Mouse (Mus musculus) intestine, embryonic 14.5 days (tissue): ENCODE data around the gene Tat. TPM values are rescaled to one million over a fixed set of nuclear protein-coding genes. Genes with fewer than 3 reads are reported as not detected.

Experiments used
- ATAC-seq: fragments of 200-750 bp; cut with Nextera tagmentation; replicated peaks from 2 replicates; pipeline ENCODE4 v1.8.0; 2017; ENCODE audit warnings: low read depth, moderate number of reproducible peaks, moderate TSS enrichment, moderate library complexity; ENCODE audit not compliant: low FRiP score, low TSS enrichment
- DNase-seq: peaks from one replicate; pipeline ENCODE4 v3.0.0-alpha.2; 2018; ENCODE audit warnings: low spot score
- H3K27ac ChIP-seq: fragments of 300-500 bp; sonication (generic); 2 replicates; pipeline ENCODE4 v1.5.1; 2014; ENCODE audit warnings: low read depth, mild to moderate bottlenecking, control low read depth
- H3K27me3 ChIP-seq: fragments of 300-500 bp; sonication (generic); replicated peaks from 2 replicates; pipeline ENCODE4 v1.6.1; 2014; ENCODE audit warnings: low read length, control low read depth; ENCODE audit not compliant: control insufficient read depth, insufficient read depth
- H3K36me3 ChIP-seq: fragments of 300-500 bp; sonication (generic); 2 replicates; pipeline ENCODE4 v1.6.1; 2014; ENCODE audit warnings: low read length, control low read depth; ENCODE audit not compliant: control insufficient read depth, insufficient read depth
- H3K4me1 ChIP-seq: fragments of 300-500 bp; sonication (generic); replicated peaks from 2 replicates; pipeline ENCODE4 v1.6.1; 2014; ENCODE audit warnings: low read length, control low read depth, mixed read lengths; ENCODE audit not compliant: control insufficient read depth, insufficient read depth
- H3K4me2 ChIP-seq: fragments of 300-500 bp; sonication (generic); 2 replicates; pipeline ENCODE4 v1.6.1; 2014; ENCODE audit warnings: low read length
- H3K4me3 ChIP-seq: fragments of 300-500 bp; sonication (generic); 2 replicates; pipeline ENCODE4 v1.5.1; 2014; ENCODE audit warnings: low read depth, low read length, control low read depth, mixed read lengths
- H3K9ac ChIP-seq: fragments of 300-500 bp; sonication (generic); 2 replicates; pipeline ENCODE4 v1.6.1; 2014; ENCODE audit warnings: mild to moderate bottlenecking, low read length
- H3K9me3 ChIP-seq: fragments of 300-500 bp; sonication (generic); 2 replicates; pipeline ENCODE4 v1.6.1; 2016; ENCODE audit warnings: low read length, control low read depth; ENCODE audit not compliant: control insufficient read depth
- WGBS: fragments of 180-500 bp; shearing (Covaris S2); extraction: QIAGEN DNeasy Blood & Tissue Kit; methylation state at CpG from one replicate; pipeline ENCODE4 v1.1.7; 2014; 5-methylcytosine and 5-hydroxymethylcytosine counted together
- polyA plus RNA-seq: library from polyadenylated mRNA; unstranded; fragments of >200 nt; fragmentation: Nextera tagmentation; extraction: Ambion mirVana; gene quantifications from 2 replicates; pipeline ENCODE4 v1.2.1, GENCODE M21; 2014

The Tat gene
- polyA plus RNA-seq, 1 experiment from 2014 or later: not detected

- ATAC-seq: no peak
- DNase-seq: no peak
- Histone ChIP-seq H3K27me3 (peaks cover 19% of the 10 kb centered on the region), H3K9ac (no peak overlapping the region), H3K4me1 (no peaks in the 10 kb centered on the region), H3K27ac (no peak overlapping the region), H3K9me3 (no peaks in the 10 kb centered on the region), H3K4me3 (no peak overlapping the region), H3K4me2 (no peak overlapping the region), H3K36me3 (no peaks in the 10 kb centered on the region)
- 54% methylated on average over 10 of the region's 10 CpGs for WGBS
Observed at GRCm38 (mm10) chr8:109968837-109969236, 21.4 kb upstream of the Tat start.

- H3K36me3 ChIP-seq: no peaks in the 10 kb centered on the region
- peaks cover 19% of the 10 kb centered on the region for H3K27me3 ChIP-seq
- 7% methylated on average over 9 of the region's 9 CpGs for WGBS
- H3K27ac ChIP-seq: no peak overlapping the region
- H3K4me1 ChIP-seq: no peaks in the 10 kb centered on the region
- no peak overlapping the region for H3K4me3 ChIP-seq
- H3K4me2 ChIP-seq: no peak overlapping the region
- DNase-seq (no peak), ATAC-seq (no peak)
- no peaks in the 10 kb centered on the region for H3K9me3 ChIP-seq
- no peak overlapping the region for H3K9ac ChIP-seq
Observed at GRCm38 (mm10) chr8:109970323-109970722, 19.9 kb upstream of the Tat start.

GRCm38 (mm10) chr8:109972901-109973300 lies 17.3 kb upstream of the Tat start:
- 0 out of 2 replicates have a peak, but pooled peaks cover 4% of the 10 kb centered on the region for H3K9me3 ChIP-seq
- H3K4me1 ChIP-seq: no peaks in the 10 kb centered on the region
- H3K9ac ChIP-seq: no peak overlapping the region
- H3K27ac ChIP-seq: no peak overlapping the region
- H3K27me3 ChIP-seq: peaks cover 19% of the 10 kb centered on the region
- ATAC-seq: no peak
- H3K36me3 ChIP-seq: no peaks in the 10 kb centered on the region
- no peak for DNase-seq
- WGBS: 82% methylated on average over 4 of the region's 4 CpGs
- no peak overlapping the region for H3K4me2 ChIP-seq
- H3K4me3 ChIP-seq: no peak overlapping the region

- H3K36me3 ChIP-seq: no peaks in the 10 kb centered on the region
- DNase-seq (no peak), ATAC-seq (no peak)
- no peak overlapping the region for H3K27ac ChIP-seq
- no peak overlapping the region for H3K4me2 ChIP-seq
- WGBS: 76% methylated on average over 6 of the region's 6 CpGs
- H3K4me1 ChIP-seq: no peaks in the 10 kb centered on the region
- no peak overlapping the region for H3K9ac ChIP-seq
- H3K9me3 ChIP-seq: 0 out of 2 replicates have a peak, but pooled peaks cover 4% of the 10 kb centered on the region
- H3K27me3 ChIP-seq: no peaks in the 10 kb centered on the region
- no peak overlapping the region for H3K4me3 ChIP-seq
Observed at GRCm38 (mm10) chr8:109979339-109979738, 10.9 kb upstream of the Tat start.

- Histone ChIP-seq H3K9ac (no peak overlapping the region), H3K4me1 (no peaks in the 10 kb centered on the region), H3K36me3 (no peaks in the 10 kb centered on the region), H3K4me2 (no peak overlapping the region), H3K27me3 (no peaks in the 10 kb centered on the region), H3K27ac (no peak overlapping the region), H3K9me3 (no peaks in the 10 kb centered on the region), H3K4me3 (no peak overlapping the region)
- no peak for ATAC-seq
- WGBS: 78% methylated on average over 15 of the region's 15 CpGs
- no peak for DNase-seq
Observed at GRCm38 (mm10) chr8:109982386-109983105, 7.7 kb upstream of the Tat start.

- Histone ChIP-seq H3K4me3 (no peak overlapping the region), H3K27me3 (no peaks in the 10 kb centered on the region), H3K4me2 (no peak overlapping the region), H3K27ac (no peak overlapping the region), H3K4me1 (no peaks in the 10 kb centered on the region), H3K9me3 (no peaks in the 10 kb centered on the region), H3K36me3 (no peaks in the 10 kb centered on the region), H3K9ac (no peak overlapping the region)
- WGBS: 40% methylated on average over 5 of the region's 5 CpGs
- DNase-seq: no peak
- ATAC-seq: no peak
Observed at GRCm38 (mm10) chr8:109983944-109984343, 6.3 kb upstream of the Tat start.

GRCm38 (mm10) chr8:109986384-109986783 lies 3.9 kb upstream of the Tat start:
- Histone ChIP-seq H3K27me3 (no peaks in the 10 kb centered on the region), H3K4me3 (no peak overlapping the region), H3K4me1 (no peaks in the 10 kb centered on the region), H3K9ac (no peak overlapping the region), H3K9me3 (no peaks in the 10 kb centered on the region), H3K27ac (no peak overlapping the region), H3K4me2 (no peak overlapping the region), H3K36me3 (no peaks in the 10 kb centered on the region)
- ATAC-seq (no peak), DNase-seq (no peak)
- 62% methylated on average over 7 of the region's 7 CpGs for WGBS

GRCm38 (mm10) chr8:109987776-109988175 lies 2.5 kb upstream of the Tat start:
- no peaks in the 10 kb centered on the region for H3K36me3 ChIP-seq
- no peak overlapping the region for H3K4me3 ChIP-seq
- no peak overlapping the region for H3K4me2 ChIP-seq
- H3K9me3 ChIP-seq: no peaks in the 10 kb centered on the region
- H3K27ac ChIP-seq: no peak overlapping the region
- DNase-seq (no peak), ATAC-seq (no peak)
- 82% methylated on average over 7 of the region's 7 CpGs for WGBS
- no peaks in the 10 kb centered on the region for H3K4me1 ChIP-seq
- H3K9ac ChIP-seq: no peak overlapping the region
- no peaks in the 10 kb centered on the region for H3K27me3 ChIP-seq

- Histone ChIP-seq H3K4me3 (no peak overlapping the region), H3K9me3 (no peaks in the 10 kb centered on the region), H3K4me1 (no peaks in the 10 kb centered on the region), H3K36me3 (no peaks in the 10 kb centered on the region), H3K27me3 (no peaks in the 10 kb centered on the region), H3K9ac (no peak overlapping the region), H3K4me2 (no peak overlapping the region), H3K27ac (no peak overlapping the region)
- 91% methylated on average over 8 of the region's 8 CpGs for WGBS
- ATAC-seq: no peak
- DNase-seq: no peak
Observed at GRCm38 (mm10) chr8:109989151-109989550, 1.1 kb upstream of the Tat start.
